In the genomic region with DNA sequence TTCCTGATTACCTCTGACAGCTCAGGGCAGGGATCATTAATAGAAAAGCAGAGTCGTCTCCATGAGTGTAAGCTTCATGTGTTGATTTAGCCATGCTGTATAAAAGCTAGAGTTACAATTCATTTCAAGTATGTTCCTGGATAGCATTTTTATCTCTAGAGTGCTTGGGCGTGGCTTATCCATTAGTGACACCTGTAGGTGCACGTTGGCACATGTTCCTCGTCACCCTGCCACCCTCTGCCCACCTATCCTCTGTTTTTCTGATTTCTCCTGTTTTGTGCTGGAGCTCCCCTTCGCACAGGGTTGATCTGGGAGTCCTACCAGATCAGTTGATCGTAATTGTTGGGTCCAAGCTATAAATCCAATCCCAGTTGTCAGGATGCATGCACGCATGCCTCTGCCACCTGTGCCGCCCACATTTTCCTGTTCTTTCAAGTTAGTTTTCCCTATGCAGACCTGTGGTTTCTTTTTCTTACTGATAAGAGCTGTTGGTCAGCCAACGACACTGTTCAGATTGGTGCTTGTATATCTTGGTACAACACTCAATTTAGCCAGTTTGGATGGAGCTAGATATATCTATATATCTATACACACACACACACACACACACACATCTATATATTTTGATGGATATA, we compare ENCODE assay signal across 9 mouse cellular contexts. TPM values are rescaled to one million over a fixed set of nuclear protein-coding genes. Genes with fewer than 3 reads are reported as not detected.
DNase-seq lines count a peak whose midpoint lies in the region; ATAC-seq lines count a peak whose summit lies in the region.
"Had no signal": no experiment of that assay in that cellular context is flagged by ENCODE, and none has a peak within 500 bp of the region (broad histone marks: within the 10 kb centered on the region; RNA-seq: fewer than 3 reads in every experiment).

No protein-coding gene starts in this region.

- WGBS in hindbrain, embryonic 13.5 days = 82% methylated on average over 9 of the region's 9 CpGs
- WGBS in hindbrain, embryonic 10.5 days = 90% methylated on average over 9 of the region's 9 CpGs
- 90% methylated on average over 9 of the region's 9 CpGs for WGBS in embryonic facial prominence, embryonic 10.5 days
- 27% methylated on average over 9 of the region's 9 CpGs for WGBS in liver, embryonic 15.5 days (ENCODE audit: insufficient replicate concordance)

- no peak overlapping the region for H3K27ac ChIP-seq in hindbrain, embryonic 13.5 days
- H3K27ac ChIP-seq in hindbrain, embryonic 10.5 days = no peak overlapping the region
- no peak overlapping the region for H3K27ac ChIP-seq in embryonic facial prominence, embryonic 10.5 days (replicated peaks)
- H3K27ac ChIP-seq in liver, embryonic 15.5 days (replicated peaks) = peak overlapping the region; percentile 71

- peaks cover 74% of the 10 kb centered on the region for H3K4me1 ChIP-seq in hindbrain, embryonic 13.5 days (replicated peaks)
- H3K4me1 ChIP-seq in hindbrain, embryonic 10.5 days (replicated peaks) = peaks cover 56% of the 10 kb centered on the region
- peaks cover 46% of the 10 kb centered on the region for H3K4me1 ChIP-seq in embryonic facial prominence, embryonic 10.5 days
- H3K4me1 ChIP-seq in liver, embryonic 15.5 days (replicated peaks) = peaks cover 70% of the 10 kb centered on the region

- no peak for DNase-seq in hindbrain, embryonic 10.5 days (ENCODE audit: low spot score)
- peak; percentile 26 for DNase-seq in 3134 (ENCODE audit: extremely low read depth, insufficient read length, low spot score)
- DNase-seq in embryonic facial prominence, embryonic 10.5 days (ENCODE audit: low spot score) = peak; percentile 7
- DNase-seq in kidney, adult 11 months = no peak
- DNase-seq in layer of hippocampus, postnatal 14 days (ENCODE audit: low spot score in 2 of 2) = no peak
- DNase-seq: right cerebral cortex, adult 18-20 months had no signal

- peak overlapping the region; percentile 96; the same call in 1 of the 2 replicates for H3K4me2 ChIP-seq in hindbrain, embryonic 13.5 days
- peak overlapping the region; percentile 93 for H3K4me2 ChIP-seq in liver, embryonic 15.5 days

- no peaks in the 10 kb centered on the region for H3K9me3 ChIP-seq in hindbrain, embryonic 13.5 days
- no peaks in the 10 kb centered on the region for H3K9me3 ChIP-seq in hindbrain, embryonic 10.5 days
- H3K9me3 ChIP-seq in embryonic facial prominence, embryonic 10.5 days = no peaks in the 10 kb centered on the region
- H3K9me3 ChIP-seq in liver, embryonic 15.5 days (replicated peaks) = no peaks in the 10 kb centered on the region

- H3K9ac ChIP-seq in hindbrain, embryonic 13.5 days = no peak overlapping the region
- H3K9ac ChIP-seq in liver, embryonic 15.5 days = 0 out of 2 replicates have a peak overlapping the region, but pooled peaks have one; percentile 22

- H3K27me3 ChIP-seq in hindbrain, embryonic 13.5 days = no peaks in the 10 kb centered on the region
- no peaks in the 10 kb centered on the region for H3K27me3 ChIP-seq in hindbrain, embryonic 10.5 days (ENCODE audit: insufficient read depth, poor library complexity, severe bottlenecking)
- no peaks in the 10 kb centered on the region for H3K27me3 ChIP-seq in embryonic facial prominence, embryonic 10.5 days (replicated peaks; ENCODE audit: low read depth, poor library complexity, severe bottlenecking)
- no peaks in the 10 kb centered on the region for H3K27me3 ChIP-seq in liver, embryonic 15.5 days

- H3K36me3 ChIP-seq in hindbrain, embryonic 13.5 days = peaks cover 100% of the 10 kb centered on the region
- H3K36me3 ChIP-seq in hindbrain, embryonic 10.5 days = peaks cover 99% of the 10 kb centered on the region
- peaks cover 99% of the 10 kb centered on the region for H3K36me3 ChIP-seq in embryonic facial prominence, embryonic 10.5 days (replicated peaks)
- peaks cover 98% of the 10 kb centered on the region for H3K36me3 ChIP-seq in liver, embryonic 15.5 days (replicated peaks)

- ATAC-seq in hindbrain, embryonic 13.5 days (ENCODE audit: low FRiP score) = no peak
- peak; percentile 64 for ATAC-seq in liver, embryonic 15.5 days (ENCODE audit: insufficient read depth)
- ATAC-seq: hindbrain, postnatal 0 days had no signal

- no peak overlapping the region for H3K4me3 ChIP-seq in hindbrain, embryonic 13.5 days
- no peak overlapping the region for H3K4me3 ChIP-seq in hindbrain, embryonic 10.5 days
- H3K4me3 ChIP-seq in embryonic facial prominence, embryonic 10.5 days = no peak overlapping the region
- 0 out of 2 replicates have a peak overlapping the region, but pooled peaks have one; percentile 4 for H3K4me3 ChIP-seq in liver, embryonic 15.5 days (replicated peaks)

RNA-seq across cellular contexts. Expression of gene Scd2, which starts 8.3 kb away (rescaled TPM):
- 246 and 249 TPM in 2 replicates for polyA plus RNA-seq in hindbrain, embryonic 13.5 days (2015; fragmentation: Nextera tagmentation; extraction: Ambion mirVana)
- polyA plus RNA-seq in hindbrain, embryonic 10.5 days (2016; fragmentation: Nextera tagmentation; extraction: Ambion mirVana) = 333 and 352 TPM in 2 replicates
- 324 and 353 TPM in 2 replicates for polyA plus RNA-seq in embryonic facial prominence, embryonic 10.5 days (2016; fragmentation: Nextera tagmentation; extraction: Ambion mirVana)
- polyA plus RNA-seq in liver, embryonic 15.5 days (2015; fragmentation: Nextera tagmentation; extraction: Ambion mirVana) = 108 and 124 TPM in 2 replicates
- total RNA-seq in layer of hippocampus, postnatal 14 days (2021) = 100 to 1,000 TPM; 702 to 713 TPM

RNA-seq across cellular contexts. Expression of gene Scd4, which starts 31.1 kb away (rescaled TPM):
- 0.09 and 0.19 TPM in 2 replicates for polyA plus RNA-seq in hindbrain, embryonic 13.5 days (2015; fragmentation: Nextera tagmentation; extraction: Ambion mirVana)
- 0.09 TPM in 1 of 2 replicates, not detected in the other for polyA plus RNA-seq in hindbrain, embryonic 10.5 days (2016; fragmentation: Nextera tagmentation; extraction: Ambion mirVana)
- 0.05 and 0.10 TPM in 2 replicates for polyA plus RNA-seq in embryonic facial prominence, embryonic 10.5 days (2016; fragmentation: Nextera tagmentation; extraction: Ambion mirVana)
- polyA plus RNA-seq in liver, embryonic 15.5 days (2015; fragmentation: Nextera tagmentation; extraction: Ambion mirVana) = 0.03 TPM in 1 of 2 replicates, not detected in the other
- 1 to 10 TPM; 2.5 to 2.6 TPM for total RNA-seq in layer of hippocampus, postnatal 14 days (2021)

Comparison
In these comparisons a context has a peak if more than half of its experiments do, and no peak if none do; other contexts are left out.
1. DNase-seq: peak in 3134 (single experiment) and embryonic facial prominence, embryonic 10.5 days (single experiment); none in hindbrain, embryonic 10.5 days (single experiment), kidney, adult 11 months (single experiment) and layer of hippocampus, postnatal 14 days (0 of 2).